Mouse (Mus musculus): ENCODE measurements at regions not wholly inside any gene's neighbourhood (a gene's known extent, or its start where the extent isn't known, plus 50 kb on each side); places are given as distances from the start of the nearest gene placed in this dataset.

- TF ChIP-seq EP300 (IDR thresholded peaks at IDR 0.05; ENCODE audit: low read depth) (no peak), CTCF (IDR thresholded peaks at IDR 0.05; ENCODE audit: low read depth) (no peak)
Observed at GRCm38 (mm10) chr1:121049684-121050083, 282.7 kb downstream of the Insig2 start.
